Mouse (Mus musculus): ENCODE data around the gene Serp2.

DNA sequence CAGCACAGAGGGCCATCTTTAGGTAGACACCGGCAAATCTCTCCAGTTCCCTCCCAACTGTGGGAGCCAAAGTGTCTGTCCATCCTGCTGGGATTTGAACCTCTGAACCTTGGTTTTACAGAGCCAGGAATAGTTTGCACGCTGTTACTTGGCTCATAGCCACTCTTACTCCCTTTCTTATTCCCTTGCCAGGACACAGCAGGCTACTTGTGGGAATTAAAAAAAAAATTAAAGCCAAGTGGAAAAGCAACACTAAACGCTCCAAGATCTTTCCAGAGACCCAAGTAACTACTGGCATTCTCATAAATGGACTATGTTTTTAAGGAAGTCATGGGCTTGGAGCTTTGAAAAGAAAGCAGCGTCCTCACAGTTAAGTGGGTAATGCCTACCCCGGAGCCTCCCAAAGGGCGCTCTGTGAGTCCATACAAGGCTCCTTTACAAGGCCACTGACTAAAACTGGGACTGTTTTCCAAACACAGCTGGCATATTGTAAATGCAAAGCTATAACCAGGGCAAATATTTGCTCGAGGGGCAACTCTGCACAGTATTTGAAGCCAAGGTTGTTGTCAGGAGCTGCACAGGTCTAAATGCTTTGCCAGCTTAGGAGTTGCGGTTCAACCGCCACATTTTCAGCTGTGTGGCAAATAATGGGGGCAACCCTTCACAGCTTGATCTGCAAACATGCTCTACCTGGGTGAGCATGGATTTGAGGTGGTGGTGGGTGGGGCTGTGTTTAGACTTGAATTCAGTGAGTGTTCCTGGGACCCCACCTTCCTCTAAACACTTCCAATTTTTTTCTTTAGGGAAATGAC is 38.6 kb upstream of the Serp2 start:
- TF ChIP-seq POLR2A (IDR thresholded peaks at IDR 0.05; ENCODE audit: extremely low read depth, insufficient read depth, low read length) (no peak), CTCF (IDR thresholded peaks at IDR 0.05; ENCODE audit: low read depth, low read length) (no peak)

Measured in liver, adult 2 months (tissue).